Mouse (Mus musculus) heart, adult 2 months (tissue): Measurements from ENCODE around the gene Tmod3.

Experiments used
- CTCF ChIP-seq: fragments of 200-600 bp; IDR thresholded peaks from 2 replicates; pipeline ENCODE4 v1.8.1; 2022; ENCODE audit warnings: antibody characterized with exemption, mild to moderate bottlenecking, moderate library complexity
- EP300 ChIP-seq: fragments of 200-500 bp; IDR thresholded peaks from 2 replicates; pipeline ENCODE4 v1.6.1; 2011; ENCODE audit warnings: low read depth, low read length, control low read depth; ENCODE audit not compliant: insufficient read depth
- POLR2A ChIP-seq: fragments of 200-500 bp; IDR thresholded peaks from 2 replicates; pipeline ENCODE4 v1.6.1; 2011; ENCODE audit warnings: mild to moderate bottlenecking, low read depth, low read length, control low read depth; ENCODE audit not compliant: insufficient read depth

GRCm38 (mm10) chr9:75564892-75565291, 5.4 kb upstream of the Tmod3 start:
- no peak for TF ChIP-seq POLR2A
- no peak for TF ChIP-seq CTCF
- no peak for TF ChIP-seq EP300
